Comparison of ENCODE assay signal across 27 mouse cellular contexts in the genomic region with DNA sequence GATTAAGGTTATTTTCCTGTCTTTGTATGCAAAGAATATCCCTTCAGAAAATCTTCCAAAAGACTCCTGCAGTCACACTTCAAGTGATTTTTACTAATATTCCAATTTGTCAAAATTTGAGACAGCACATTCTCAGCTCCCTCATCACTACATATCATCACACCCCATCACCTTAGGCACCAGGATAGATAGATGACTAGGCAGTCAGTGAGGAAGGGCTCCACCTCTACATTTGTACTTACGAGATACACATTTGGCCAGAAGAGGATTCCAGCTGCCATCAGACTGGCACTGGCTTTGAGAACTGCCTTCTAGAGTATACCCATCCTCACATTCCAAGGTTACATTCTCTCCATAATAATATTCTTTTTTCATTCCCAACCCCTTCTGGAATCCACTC. TPM values are rescaled to one million over a fixed set of nuclear protein-coding genes. Genes with fewer than 3 reads are reported as not detected.
DNase-seq lines count a peak whose midpoint lies in the region; ATAC-seq lines count a peak whose summit lies in the region.
"Had no signal": no experiment of that assay in that cellular context is flagged by ENCODE, and none has a peak within 500 bp of the region (broad histone marks: within the 10 kb centered on the region; RNA-seq: fewer than 3 reads in every experiment).

No protein-coding gene starts in this region.

- H3K9me3 ChIP-seq in erythroblast, embryonic 14.5 days (ENCODE audit: control insufficient read depth, low read length): no peaks in the 10 kb centered on the region
- H3K9me3 ChIP-seq in liver, embryonic 11.5 days (ENCODE audit: control insufficient read depth, low read length): no peaks in the 10 kb centered on the region
- no peaks in the 10 kb centered on the region for H3K9me3 ChIP-seq in liver, embryonic 16.5 days (replicated peaks; ENCODE audit: control insufficient read depth, low read length)
- H3K9me3 ChIP-seq in midbrain, embryonic 11.5 days (ENCODE audit: control insufficient read depth, low read length): no peaks in the 10 kb centered on the region
- H3K9me3 ChIP-seq: hindbrain, embryonic 10.5 days; hindbrain, embryonic 15.5 days; limb, embryonic 13.5 days; midbrain, embryonic 12.5 days; neural tube, embryonic 12.5 days had no signal

- peak; percentile 84 for ATAC-seq in liver, embryonic 11.5 days (replicated peaks; ENCODE audit: low FRiP score)
- ATAC-seq in liver, embryonic 16.5 days (ENCODE audit: low read depth): peak; percentile 96
- ATAC-seq in midbrain, embryonic 11.5 days (ENCODE audit: low FRiP score): no peak
- ATAC-seq: forebrain, postnatal 0 days; inflammation-experienced regulatory T-cells, adult 6 months had no signal

- peaks cover 46% of the 10 kb centered on the region for H3K4me1 ChIP-seq in erythroblast, embryonic 14.5 days (ENCODE audit: control insufficient read depth)
- no peaks in the 10 kb centered on the region; the same call in 1 of the 2 replicates for H3K4me1 ChIP-seq in liver, embryonic 11.5 days (replicated peaks; ENCODE audit: control insufficient read depth, insufficient read depth, low read length)
- peaks cover 11% of the 10 kb centered on the region for H3K4me1 ChIP-seq in liver, embryonic 16.5 days (ENCODE audit: control insufficient read depth, low read depth, low read length)
- H3K4me1 ChIP-seq in midbrain, embryonic 11.5 days (ENCODE audit: control insufficient read depth, insufficient read depth, low read length): no peaks in the 10 kb centered on the region
- H3K4me1 ChIP-seq: hindbrain, embryonic 10.5 days; hindbrain, embryonic 15.5 days; limb, embryonic 13.5 days; midbrain, embryonic 12.5 days; neural tube, embryonic 12.5 days had no signal

- no peak overlapping the region for H3K4me2 ChIP-seq in liver, embryonic 11.5 days
- peak overlapping the region; percentile 43 for H3K4me2 ChIP-seq in liver, embryonic 16.5 days (ENCODE audit: low read depth, low read length)
- no peak overlapping the region for H3K4me2 ChIP-seq in midbrain, embryonic 11.5 days
- H3K4me2 ChIP-seq: hindbrain, embryonic 15.5 days; limb, embryonic 13.5 days; midbrain, embryonic 12.5 days; neural tube, embryonic 12.5 days had no signal

- H3K27me3 ChIP-seq in erythroblast, embryonic 14.5 days (ENCODE audit: control insufficient read depth): no peaks in the 10 kb centered on the region
- no peaks in the 10 kb centered on the region for H3K27me3 ChIP-seq in liver, embryonic 11.5 days (replicated peaks; ENCODE audit: control insufficient read depth, insufficient read depth, low read length)
- no peaks in the 10 kb centered on the region for H3K27me3 ChIP-seq in liver, embryonic 16.5 days (ENCODE audit: control insufficient read depth, insufficient read depth, low read depth, low read length)
- H3K27me3 ChIP-seq in midbrain, embryonic 11.5 days (ENCODE audit: control insufficient read depth, insufficient read depth, low read length): no peaks in the 10 kb centered on the region
- H3K27me3 ChIP-seq: CH12.LX; hindbrain, embryonic 15.5 days; limb, embryonic 13.5 days; midbrain, embryonic 12.5 days; neural tube, embryonic 12.5 days had no signal

- WGBS in liver, embryonic 11.5 days: 71% methylated on average over 1 of the region's 1 CpGs
- 29% methylated on average over 1 of the region's 1 CpGs for WGBS in liver, embryonic 16.5 days (ENCODE audit: insufficient replicate concordance)
- 97% methylated on average over 1 of the region's 1 CpGs for WGBS in midbrain, embryonic 11.5 days

- no peak overlapping the region for H3K27ac ChIP-seq in liver, embryonic 11.5 days (ENCODE audit: low read depth, low read length)
- H3K27ac ChIP-seq in liver, embryonic 16.5 days (ENCODE audit: low read length): peak overlapping the region; percentile 77
- H3K27ac ChIP-seq in midbrain, embryonic 11.5 days (ENCODE audit: low read depth, low read length): no peak overlapping the region
- H3K27ac ChIP-seq: hindbrain, embryonic 10.5 days; hindbrain, embryonic 15.5 days; limb, embryonic 13.5 days; macrophage; midbrain, embryonic 12.5 days; neural tube, embryonic 12.5 days had no signal

- H3K9ac ChIP-seq in liver, embryonic 11.5 days (ENCODE audit: low read depth, low read length): no peak overlapping the region
- H3K9ac ChIP-seq in liver, embryonic 16.5 days (ENCODE audit: low read depth, low read length): no peak overlapping the region
- H3K9ac ChIP-seq in midbrain, embryonic 11.5 days (ENCODE audit: low read length): no peak overlapping the region
- H3K9ac ChIP-seq: forebrain, postnatal 0 days; hindbrain, embryonic 15.5 days; limb, embryonic 13.5 days; midbrain, embryonic 12.5 days; neural tube, embryonic 12.5 days had no signal

- H3K4me3 ChIP-seq in erythroblast, embryonic 14.5 days (replicated peaks): peak overlapping the region; percentile 30
- H3K4me3 ChIP-seq in liver, embryonic 11.5 days (ENCODE audit: low read depth, low read length): no peak overlapping the region
- H3K4me3 ChIP-seq in liver, embryonic 16.5 days (ENCODE audit: low read depth, low read length): no peak overlapping the region
- no peak overlapping the region for H3K4me3 ChIP-seq in midbrain, embryonic 11.5 days (ENCODE audit: low read depth, low read length)
- H3K4me3 ChIP-seq: hindbrain, embryonic 10.5 days; hindbrain, embryonic 15.5 days; limb, embryonic 13.5 days; midbrain, embryonic 12.5 days; myocyte; neural tube, embryonic 12.5 days had no signal

- H3K36me3 ChIP-seq in erythroblast, embryonic 14.5 days (ENCODE audit: control insufficient read depth): peaks cover 97% of the 10 kb centered on the region
- peaks cover 12% of the 10 kb centered on the region for H3K36me3 ChIP-seq in liver, embryonic 11.5 days (ENCODE audit: control insufficient read depth, insufficient read depth, low read length)
- peaks cover 37% of the 10 kb centered on the region for H3K36me3 ChIP-seq in liver, embryonic 16.5 days (ENCODE audit: control insufficient read depth, insufficient read depth)
- H3K36me3 ChIP-seq in midbrain, embryonic 11.5 days (ENCODE audit: control insufficient read depth, insufficient read depth, low read length): peaks cover 3% of the 10 kb centered on the region; the same call in 1 of the 2 replicates

- no peak for DNase-seq in liver, embryonic 11.5 days (ENCODE audit: low spot score)
- DNase-seq in kidney, postnatal 36 days: no peak
- no peak for DNase-seq in testis, postnatal 14 days (ENCODE audit: low spot score)
- no peak for DNase-seq in midbrain, embryonic 11.5 days (ENCODE audit: low spot score, missing footprints)
- DNase-seq: adrenal gland, adult 8-10 months; cerebellum, adult 2 months; cerebellum, postnatal 25 days; forebrain, postnatal 0 days; gastrocnemius, postnatal 10 days; heart, postnatal 14 days; kidney, adult 2 months; kidney, postnatal 4 days; lung, adult 2 months; lung, postnatal 10 days; retina, postnatal 1 day; right cerebral cortex, postnatal 14 days had no signal

RNA-seq across cellular contexts. Expression of a gene that starts 17.0 kb away (rescaled TPM):
- polyA plus RNA-seq in erythroblast, embryonic 14.5 days (2012): 0.61 and 0.83 TPM in 2 replicates
- polyA plus RNA-seq in liver, embryonic 11.5 days (2014; fragmentation: Nextera tagmentation; extraction: Ambion mirVana): 72.4 and 81.8 TPM in 2 replicates
- polyA plus RNA-seq in liver, embryonic 16.5 days (2015; fragmentation: Nextera tagmentation; extraction: Ambion mirVana): 66.7 and 75.2 TPM in 2 replicates
- 39.9 and 49.8 TPM in 2 replicates for polyA plus RNA-seq in midbrain, embryonic 11.5 days (2014; fragmentation: Nextera tagmentation; extraction: Ambion mirVana)

RNA-seq across cellular contexts. Expression of a gene that starts 22.4 kb away (rescaled TPM):
- 0.01 and 0.02 TPM in 2 replicates for polyA plus RNA-seq in erythroblast, embryonic 14.5 days (2012)
- polyA plus RNA-seq in liver, embryonic 11.5 days (2014; fragmentation: Nextera tagmentation; extraction: Ambion mirVana): 0.65 and 0.82 TPM in 2 replicates
- 0.50 and 0.72 TPM in 2 replicates for polyA plus RNA-seq in liver, embryonic 16.5 days (2015; fragmentation: Nextera tagmentation; extraction: Ambion mirVana)
- polyA plus RNA-seq in midbrain, embryonic 11.5 days (2014; fragmentation: Nextera tagmentation; extraction: Ambion mirVana): 0.91 and 1.00 TPM in 2 replicates

Comparison
In these comparisons a context has a peak if more than half of its experiments do, and no peak if none do; other contexts are left out.
1. RNA of a gene that starts 17.0 kb away (polyA plus RNA-seq): 72.4 to 81.8 TPM in liver, embryonic 11.5 days, 66.7 to 75.2 TPM in liver, embryonic 16.5 days and 39.9 to 49.8 TPM in midbrain, embryonic 11.5 days; 0.61 to 0.83 TPM in erythroblast, embryonic 14.5 days; every median in the first group is over 10 times any median in the second.